Mouse (Mus musculus): ENCODE data around the gene Cdk5rap2. TPM values are rescaled to one million over a fixed set of nuclear protein-coding genes. Genes with fewer than 3 reads are reported as not detected.

Gene Cdk5rap2
- polyA plus RNA-seq, 1 experiment, result 25.0 TPM

- H3K36me3 ChIP-seq (ENCODE audit: control insufficient read depth, insufficient read depth, low read length), result peaks cover 11% of the 10 kb centered on the region
- no peak for DNase-seq (ENCODE audit: low read depth in 1 of 2, low spot score in 2 of 2)
Measured at GRCm38 (mm10) chr4:70258826-70259225, 151.4 kb downstream of the Cdk5rap2 start.

GRCm38 (mm10) chr4:70258205-70258604, 152.0 kb downstream of the Cdk5rap2 start:
- WGBS, result 94% methylated on average over 6 of the region's 6 CpGs
- H3K27ac ChIP-seq (ENCODE audit: insufficient read depth, low read length), result no peak overlapping the region
- TF ChIP-seq POLR2A (IDR thresholded peaks at IDR 0.05; ENCODE audit: low read depth, low read length) (no peak), CTCF (IDR thresholded peaks at IDR 0.05; ENCODE audit: extremely low read depth, insufficient read depth, insufficient read length, insufficient replicate concordance) (no peak)

More at GRCm38 (mm10) chr4:70258826-70259225, 151.4 kb downstream of the Cdk5rap2 start:
- no peaks in the 10 kb centered on the region for H3K4me1 ChIP-seq (ENCODE audit: control insufficient read depth, insufficient read depth, insufficient read length)
- H3K27ac ChIP-seq (ENCODE audit: insufficient read depth, low read length), result no peak overlapping the region
- TF ChIP-seq POLR2A (IDR thresholded peaks at IDR 0.05; ENCODE audit: low read depth, low read length) (no peak), CTCF (IDR thresholded peaks at IDR 0.05; ENCODE audit: extremely low read depth, insufficient read depth, insufficient read length, insufficient replicate concordance) (no peak)
- no peaks in the 10 kb centered on the region for H3K27me3 ChIP-seq (ENCODE audit: control insufficient read depth, insufficient read depth, low read length)
- 83% methylated on average over 9 of the region's 9 CpGs for WGBS
- no peak overlapping the region for H3K4me3 ChIP-seq (ENCODE audit: extremely low read depth, insufficient read depth, insufficient read length)

GRCm38 (mm10) chr4:70251782-70252181, 158.5 kb downstream of the Cdk5rap2 start:
- Histone ChIP-seq H3K4me3 (ENCODE audit: extremely low read depth, insufficient read depth, insufficient read length) (no peak overlapping the region), H3K4me1 (ENCODE audit: control insufficient read depth, insufficient read depth, insufficient read length) (no peaks in the 10 kb centered on the region), H3K36me3 (ENCODE audit: control insufficient read depth, insufficient read depth, low read length) (peaks cover 14% of the 10 kb centered on the region), H3K27me3 (ENCODE audit: control insufficient read depth, insufficient read depth, low read length) (no peaks in the 10 kb centered on the region), H3K27ac (ENCODE audit: insufficient read depth, low read length) (no peak overlapping the region)
- no peak for DNase-seq (ENCODE audit: low read depth in 1 of 2, low spot score in 2 of 2)
- TF ChIP-seq CTCF (IDR thresholded peaks at IDR 0.05; ENCODE audit: extremely low read depth, insufficient read depth, insufficient read length, insufficient replicate concordance) (no peak), POLR2A (IDR thresholded peaks at IDR 0.05; ENCODE audit: low read depth, low read length) (no peak)
- WGBS, result 95% methylated on average over 5 of the region's 5 CpGs

More at GRCm38 (mm10) chr4:70258205-70258604, 152.0 kb downstream of the Cdk5rap2 start:
- no peak for DNase-seq (ENCODE audit: low read depth in 1 of 2, low spot score in 2 of 2)
- H3K4me3 ChIP-seq (ENCODE audit: extremely low read depth, insufficient read depth, insufficient read length), result no peak overlapping the region
- H3K4me1 ChIP-seq (ENCODE audit: control insufficient read depth, insufficient read depth, insufficient read length), result no peaks in the 10 kb centered on the region
- peaks cover 9% of the 10 kb centered on the region for H3K36me3 ChIP-seq (ENCODE audit: control insufficient read depth, insufficient read depth, low read length)
- no peaks in the 10 kb centered on the region for H3K27me3 ChIP-seq (ENCODE audit: control insufficient read depth, insufficient read depth, low read length)

- 93% methylated on average over 6 of the region's 6 CpGs for WGBS
- no peak for DNase-seq (ENCODE audit: low read depth in 1 of 2, low spot score in 2 of 2)
- no peak overlapping the region for H3K27ac ChIP-seq (ENCODE audit: insufficient read depth, low read length)
- no peak overlapping the region for H3K4me3 ChIP-seq (ENCODE audit: extremely low read depth, insufficient read depth, insufficient read length)
- H3K4me1 ChIP-seq (ENCODE audit: control insufficient read depth, insufficient read depth, insufficient read length), result no peaks in the 10 kb centered on the region
- no peak for TF ChIP-seq POLR2A (IDR thresholded peaks at IDR 0.05; ENCODE audit: low read depth, low read length)
- TF ChIP-seq CTCF (IDR thresholded peaks at IDR 0.05; ENCODE audit: extremely low read depth, insufficient read depth, insufficient read length, insufficient replicate concordance), result no peak
- peaks cover 15% of the 10 kb centered on the region for H3K36me3 ChIP-seq (ENCODE audit: control insufficient read depth, insufficient read depth, low read length)
- no peaks in the 10 kb centered on the region for H3K27me3 ChIP-seq (ENCODE audit: control insufficient read depth, insufficient read depth, low read length)
Measured at GRCm38 (mm10) chr4:70245706-70246105, 164.5 kb downstream of the Cdk5rap2 start.

- Histone ChIP-seq H3K4me3 (ENCODE audit: extremely low read depth, insufficient read depth, insufficient read length) (no peak overlapping the region), H3K27me3 (ENCODE audit: control insufficient read depth, insufficient read depth, low read length) (no peaks in the 10 kb centered on the region), H3K4me1 (ENCODE audit: control insufficient read depth, insufficient read depth, insufficient read length) (no peaks in the 10 kb centered on the region), H3K36me3 (ENCODE audit: control insufficient read depth, insufficient read depth, low read length) (peaks cover 10% of the 10 kb centered on the region), H3K27ac (ENCODE audit: insufficient read depth, low read length) (no peak overlapping the region)
- TF ChIP-seq CTCF (IDR thresholded peaks at IDR 0.05; ENCODE audit: extremely low read depth, insufficient read depth, insufficient read length, insufficient replicate concordance) (no peak), POLR2A (IDR thresholded peaks at IDR 0.05; ENCODE audit: low read depth, low read length) (no peak)
- no peak for DNase-seq (ENCODE audit: low read depth in 1 of 2, low spot score in 2 of 2)
- WGBS, result 94% methylated on average over 3 of the region's 3 CpGs
Measured at GRCm38 (mm10) chr4:70243561-70244120, 166.6 kb downstream of the Cdk5rap2 start.

- Histone ChIP-seq H3K27me3 (ENCODE audit: control insufficient read depth, insufficient read depth, low read length) (no peaks in the 10 kb centered on the region), H3K27ac (ENCODE audit: insufficient read depth, low read length) (no peak overlapping the region), H3K4me1 (ENCODE audit: control insufficient read depth, insufficient read depth, insufficient read length) (no peaks in the 10 kb centered on the region), H3K36me3 (ENCODE audit: control insufficient read depth, insufficient read depth, low read length) (peaks cover 14% of the 10 kb centered on the region), H3K4me3 (ENCODE audit: extremely low read depth, insufficient read depth, insufficient read length) (no peak overlapping the region)
- no peak for DNase-seq (ENCODE audit: low read depth in 1 of 2, low spot score in 2 of 2)
- TF ChIP-seq CTCF (IDR thresholded peaks at IDR 0.05; ENCODE audit: extremely low read depth, insufficient read depth, insufficient read length, insufficient replicate concordance) (no peak), POLR2A (IDR thresholded peaks at IDR 0.05; ENCODE audit: low read depth, low read length) (no peak)
- 95% methylated on average over 7 of the region's 7 CpGs for WGBS
Measured at GRCm38 (mm10) chr4:70239731-70240130, 170.5 kb downstream of the Cdk5rap2 start.

- DNase-seq (ENCODE audit: low read depth in 1 of 2, low spot score in 2 of 2), result no peak
- no peaks in the 10 kb centered on the region for H3K4me1 ChIP-seq (ENCODE audit: control insufficient read depth, insufficient read depth, insufficient read length)
- H3K36me3 ChIP-seq (ENCODE audit: control insufficient read depth, insufficient read depth, low read length), result peaks cover 17% of the 10 kb centered on the region
- WGBS, result 97% methylated on average over 6 of the region's 6 CpGs
- no peak overlapping the region for H3K4me3 ChIP-seq (ENCODE audit: extremely low read depth, insufficient read depth, insufficient read length)
- no peak for TF ChIP-seq CTCF (IDR thresholded peaks at IDR 0.05; ENCODE audit: extremely low read depth, insufficient read depth, insufficient read length, insufficient replicate concordance)
- no peak for TF ChIP-seq POLR2A (IDR thresholded peaks at IDR 0.05; ENCODE audit: low read depth, low read length)
- H3K27ac ChIP-seq (ENCODE audit: insufficient read depth, low read length), result no peak overlapping the region
- no peaks in the 10 kb centered on the region for H3K27me3 ChIP-seq (ENCODE audit: control insufficient read depth, insufficient read depth, low read length)
Measured at GRCm38 (mm10) chr4:70238862-70239261, 171.4 kb downstream of the Cdk5rap2 start.
